Mouse (Mus musculus) A20 (cell line): ENCODE measurements around the gene Micall2.
"Not testable (repeated sequence)": the region's sequence is repeated elsewhere in the genome, so short reads cannot be mapped to it uniquely, and the experiment has no call there.

ENCODE experiments used
- DNase-seq: peaks from one replicate; pipeline ENCODE4 v3.0.0-alpha.2; 2011; ENCODE audit warnings: low read depth, low spot score

The Micall2 gene

DNA sequence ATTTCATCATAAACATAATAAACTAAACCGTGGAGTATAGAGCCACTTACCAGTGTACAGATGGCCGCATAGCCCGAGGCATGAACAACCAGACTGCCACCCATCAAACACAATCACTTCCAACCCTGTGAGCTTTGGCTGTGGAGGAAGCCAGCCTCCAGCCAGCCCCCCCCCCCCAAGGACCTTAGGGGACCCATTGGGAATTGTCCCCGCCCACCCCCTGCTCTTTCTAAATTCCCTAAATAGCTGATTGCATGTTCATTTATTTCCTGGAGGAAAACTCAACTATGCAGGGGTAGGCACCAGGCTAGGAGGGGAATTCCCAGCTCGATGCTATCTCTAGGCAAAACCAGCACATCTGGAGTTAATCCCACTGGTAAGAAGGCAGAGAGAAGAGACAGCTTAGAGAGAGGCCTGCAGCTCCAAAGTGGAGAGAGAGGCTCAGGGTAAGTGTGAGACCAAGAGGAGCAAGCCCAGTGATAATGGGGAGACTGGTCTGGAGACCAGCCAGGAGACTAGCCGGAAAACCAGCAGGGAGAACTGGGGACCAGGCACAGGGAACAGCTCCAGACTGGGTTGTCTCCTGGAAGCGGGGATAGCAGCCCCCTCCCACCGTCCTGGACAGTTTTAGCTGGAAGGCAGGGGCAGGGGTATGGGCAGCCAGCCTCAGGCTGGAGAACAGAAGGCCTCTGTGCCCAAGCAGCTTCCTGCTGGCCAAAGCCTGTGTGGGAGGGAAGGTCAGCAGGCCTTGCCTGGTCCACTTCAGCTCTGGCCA lies 5.2 kb downstream of the Micall2 start:
- no peak for DNase-seq

- DNase-seq: no peak
Observed at GRCm38 (mm10) chr5:139727261-139727660, 8.9 kb downstream of the Micall2 start.

- DNase-seq: no peak
Observed at GRCm38 (mm10) chr5:139726186-139726585, 9.9 kb downstream of the Micall2 start.

DNA sequence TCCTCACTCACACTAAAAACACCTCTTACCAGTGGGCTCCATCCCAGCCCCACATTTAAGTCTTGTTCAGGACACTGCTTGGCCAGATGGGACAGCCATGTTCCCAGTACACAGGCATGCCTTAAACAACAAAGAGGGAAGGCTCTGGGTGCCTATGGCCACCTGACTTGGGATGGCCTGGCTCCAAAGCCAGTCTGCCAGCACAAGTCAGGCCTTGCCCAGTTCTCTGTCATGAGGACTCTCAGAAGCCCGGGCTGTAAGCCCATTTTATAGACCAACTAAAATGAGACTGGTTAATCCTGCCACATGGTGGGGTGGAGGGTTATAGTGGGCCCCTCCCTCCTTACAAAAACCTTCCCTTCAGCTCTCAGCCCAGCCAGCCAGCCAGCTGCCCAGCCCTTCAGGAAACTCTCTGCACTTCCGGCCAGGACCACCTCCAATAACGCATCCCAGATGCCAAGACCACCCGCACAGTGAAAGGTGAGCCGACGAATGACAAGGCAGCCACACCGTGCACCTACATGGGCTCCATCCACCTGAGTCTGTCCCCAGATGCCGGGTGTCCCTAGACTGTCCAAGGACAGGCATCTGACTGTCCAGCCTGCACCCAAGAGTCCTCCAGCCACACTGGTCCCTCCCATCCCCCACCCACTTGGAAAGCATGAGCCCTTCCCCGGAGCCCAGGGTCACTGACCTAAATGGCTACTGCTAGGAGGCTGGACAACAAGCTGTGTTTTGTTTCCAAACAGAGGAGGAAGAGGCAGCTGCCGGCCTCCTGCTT lies 11.6 kb downstream of the Micall2 start:
- no peak for DNase-seq

DNA sequence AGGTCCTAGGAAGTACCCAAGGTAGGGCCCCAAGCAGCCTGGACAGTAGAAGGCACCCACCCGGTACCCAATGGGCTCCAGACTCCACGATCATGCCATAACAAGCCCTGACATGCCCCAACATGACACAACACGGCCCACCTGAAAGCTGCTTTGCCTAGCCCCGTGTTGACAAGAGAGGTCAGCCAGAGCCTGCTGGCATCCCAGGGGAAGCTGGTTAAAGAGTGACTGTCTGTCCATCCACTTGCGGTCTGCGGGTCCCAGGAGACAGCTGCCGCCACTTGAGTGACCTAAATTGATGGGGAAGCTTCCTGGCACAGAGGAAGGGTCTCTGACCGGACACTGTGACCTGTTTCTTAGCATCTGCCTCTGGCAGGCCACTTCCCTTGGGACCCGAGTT lies 13.0 kb downstream of the Micall2 start:
- no peak for DNase-seq

- DNase-seq: peak; percentile 31
Observed at GRCm38 (mm10) chr5:139722709-139723108, 13.4 kb downstream of the Micall2 start.

DNA sequence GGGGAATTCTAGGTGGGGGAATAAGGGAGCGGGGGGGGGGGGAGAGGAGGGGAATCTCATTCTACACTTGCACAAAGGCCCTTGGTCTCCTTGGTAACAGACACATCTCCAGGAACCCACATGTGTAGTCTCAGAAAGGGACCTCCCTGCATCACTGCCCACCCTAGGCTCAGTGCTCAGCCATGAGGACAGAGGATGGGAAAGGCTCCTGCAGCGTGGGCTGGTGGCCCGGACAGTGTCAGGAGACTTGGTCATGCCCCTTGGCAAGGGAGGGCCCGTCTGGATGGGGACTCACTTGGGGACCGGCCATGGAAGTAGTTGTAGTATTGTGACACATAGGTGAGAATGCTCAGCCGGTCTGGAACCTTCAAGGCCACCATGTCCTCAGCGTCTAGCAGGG lies 17.2 kb downstream of the Micall2 start:
- DNase-seq: no peak

DNA sequence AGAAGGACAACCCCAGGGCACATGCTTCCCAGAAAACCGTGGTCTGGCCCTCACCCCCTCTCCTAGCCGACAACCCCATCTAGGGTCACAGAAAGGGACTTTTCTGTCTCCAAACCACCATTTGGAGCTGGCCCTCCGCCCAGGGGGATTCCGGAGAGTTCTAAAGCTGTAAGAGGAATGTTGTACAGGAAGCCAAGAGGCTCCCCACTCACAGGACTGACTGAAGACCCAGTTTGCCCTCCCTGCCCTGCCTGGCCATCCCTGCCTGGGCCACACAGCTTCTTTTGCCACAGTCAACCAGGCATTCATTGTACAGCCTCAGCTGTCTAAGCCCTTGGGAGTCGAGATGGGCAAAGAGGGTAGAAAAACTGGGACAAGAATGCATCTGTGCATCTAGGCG lies 17.6 kb downstream of the Micall2 start:
- no peak for DNase-seq

DNA sequence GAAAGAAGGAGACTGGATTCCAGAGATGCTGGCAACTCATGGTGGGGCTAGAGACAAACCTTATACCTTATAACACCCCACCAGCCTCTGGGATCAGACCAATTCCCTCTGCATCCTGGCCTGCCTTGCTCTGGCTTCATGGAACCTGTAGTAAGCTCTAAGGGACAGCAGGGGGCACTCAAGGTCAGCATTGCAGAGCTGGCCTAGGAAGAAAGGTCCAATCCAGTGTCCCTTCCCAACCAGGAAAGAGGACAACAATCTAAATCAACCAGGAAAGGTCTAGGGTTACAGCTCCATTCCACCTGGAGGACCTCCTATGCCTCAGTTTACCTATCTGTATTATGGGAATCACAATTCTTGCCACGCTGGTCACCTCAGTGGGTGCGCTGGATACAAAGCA lies 18.4 kb downstream of the Micall2 start:
- DNase-seq: peak; percentile 26

DNA sequence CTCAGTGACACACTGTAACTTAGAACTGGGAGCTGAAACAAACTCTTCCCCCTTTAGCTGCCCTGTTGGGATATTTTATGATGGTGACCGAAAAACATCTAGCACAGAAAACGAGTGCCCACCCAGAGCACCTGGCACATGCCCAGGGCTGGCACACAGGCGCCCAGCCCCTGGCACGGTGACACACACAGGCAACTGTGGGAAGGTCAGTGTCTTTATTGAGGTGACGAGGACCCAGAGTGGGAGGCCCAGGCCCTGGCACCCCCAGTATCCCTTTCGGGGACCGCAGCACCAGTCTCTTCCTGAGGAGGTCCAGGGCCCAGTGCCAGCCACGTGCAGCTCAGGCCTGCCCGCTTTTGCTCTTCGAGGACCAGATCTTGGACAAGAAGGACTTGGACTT lies 29.6 kb downstream of the Micall2 start:
- DNase-seq: no peak

DNA sequence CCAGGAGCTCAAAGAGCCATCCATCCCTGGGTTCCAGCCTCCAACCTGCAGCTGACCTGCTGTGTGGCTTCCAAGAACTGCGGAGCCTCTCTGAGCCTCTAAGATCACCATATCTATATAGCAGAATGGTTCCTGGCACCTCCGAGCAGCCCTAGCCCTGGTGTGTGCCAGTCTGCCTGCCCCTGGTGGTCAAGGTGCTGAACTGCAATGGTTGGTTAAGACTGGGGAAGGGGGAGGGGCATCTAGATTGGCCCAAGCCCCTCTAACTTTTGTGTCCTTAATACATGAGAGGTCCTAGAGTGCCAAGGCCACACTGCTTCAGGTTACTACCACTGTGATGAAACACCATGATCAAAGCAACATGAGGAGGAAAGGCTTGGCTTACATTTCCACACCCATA lies 33.2 kb downstream of the Micall2 start:
- peak; percentile 60 for DNase-seq

DNA sequence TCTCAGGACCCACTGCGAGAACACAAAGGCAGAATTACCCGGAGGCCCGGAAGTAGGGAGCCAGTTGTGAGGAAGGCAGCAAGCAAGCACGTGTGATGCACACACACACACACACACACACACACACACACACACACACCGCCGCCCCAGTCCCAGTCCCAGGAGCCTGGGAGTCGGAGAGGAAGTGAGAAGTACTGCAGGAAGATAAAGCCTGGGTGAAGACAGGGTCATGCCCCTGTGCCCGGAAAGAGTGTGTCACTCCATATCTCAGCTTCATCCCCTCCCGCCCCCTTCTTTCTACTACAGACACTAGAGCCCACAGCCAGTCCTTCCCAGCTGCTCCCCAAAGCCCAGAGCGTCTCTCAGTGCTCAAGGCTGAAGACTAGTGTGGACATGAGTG lies 33.9 kb downstream of the Micall2 start:
- DNase-seq: no peak

- DNase-seq: no peak
Observed at GRCm38 (mm10) chr5:139696954-139697353, 39.2 kb downstream of the Micall2 start.

DNA sequence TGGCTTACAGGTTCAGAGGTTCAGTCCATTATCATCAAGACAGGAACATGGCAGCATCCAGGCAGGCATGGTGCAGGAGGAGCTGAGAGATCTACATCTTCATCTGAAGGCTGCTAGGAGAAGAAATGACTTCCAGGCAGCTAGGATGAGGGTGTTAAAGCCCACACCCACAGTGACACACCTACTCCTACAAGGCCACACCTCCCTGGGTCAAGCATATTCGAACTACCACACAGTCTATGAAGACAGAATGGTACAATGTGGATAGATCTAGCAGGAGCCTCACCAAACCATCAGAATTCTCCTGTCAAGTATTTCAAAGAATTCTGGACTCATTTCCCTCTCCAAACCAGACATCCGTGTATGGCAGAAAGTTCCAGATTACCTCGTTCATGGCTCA lies 40.3 kb downstream of the Micall2 start:
- DNase-seq: not testable (repeated sequence)

GRCm38 (mm10) chr5:139694989-139695571 lies 41.1 kb downstream of the Micall2 start:
- DNase-seq: no peak

DNA sequence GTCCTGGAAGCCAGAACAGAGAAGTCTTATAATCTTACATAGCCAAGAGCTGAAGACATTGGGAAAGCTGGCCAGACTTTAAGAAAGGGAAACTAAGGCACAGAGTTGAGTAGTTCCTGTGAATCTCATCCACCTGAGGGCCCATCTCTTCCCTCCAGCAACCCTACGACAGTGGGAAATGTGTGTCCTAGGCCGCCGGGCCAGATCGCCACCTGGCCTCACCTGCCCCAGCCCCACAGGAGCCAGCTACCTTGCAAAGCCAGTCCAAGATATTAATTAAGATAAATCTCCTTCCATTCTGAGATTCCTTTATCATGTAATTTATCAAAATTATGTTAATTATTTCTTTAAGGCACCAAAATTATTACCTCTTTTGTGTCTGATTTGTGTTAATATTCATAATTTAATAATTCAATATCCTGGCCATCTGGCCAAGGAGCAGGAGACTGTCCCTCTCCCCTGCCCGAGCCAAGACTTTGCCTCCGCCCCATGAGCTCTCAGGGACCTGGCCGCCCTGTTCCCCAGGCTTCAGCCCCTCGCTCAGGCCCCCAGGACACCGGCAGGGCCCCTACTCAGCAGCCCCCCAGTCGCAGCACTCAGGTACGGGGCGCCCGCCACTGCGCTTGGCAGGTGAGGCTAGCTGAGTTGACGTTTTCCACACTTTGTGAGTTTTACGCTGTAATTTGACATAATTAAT lies 41.7 kb downstream of the Micall2 start:
- DNase-seq: no peak

DNA sequence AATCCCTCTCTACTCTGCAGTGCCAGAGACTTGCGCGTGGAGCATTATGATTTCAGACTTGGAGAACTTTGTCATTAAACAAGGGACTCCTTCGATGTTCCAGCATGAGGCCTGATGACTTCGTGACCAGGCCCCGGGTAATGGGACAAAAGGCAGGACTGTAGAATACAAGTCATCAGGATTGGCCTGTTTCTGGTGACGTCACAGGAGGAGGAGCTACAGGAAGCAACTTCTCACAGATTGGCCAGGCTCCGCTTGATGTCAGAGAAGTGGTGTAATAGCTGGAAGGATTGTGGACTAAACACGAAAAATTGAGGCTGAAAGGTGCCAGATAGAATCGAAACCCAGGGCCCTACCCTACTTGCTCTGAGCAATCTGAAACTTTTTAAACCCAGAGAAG lies 45.3 kb downstream of the Micall2 start:
- DNase-seq: no peak

DNA sequence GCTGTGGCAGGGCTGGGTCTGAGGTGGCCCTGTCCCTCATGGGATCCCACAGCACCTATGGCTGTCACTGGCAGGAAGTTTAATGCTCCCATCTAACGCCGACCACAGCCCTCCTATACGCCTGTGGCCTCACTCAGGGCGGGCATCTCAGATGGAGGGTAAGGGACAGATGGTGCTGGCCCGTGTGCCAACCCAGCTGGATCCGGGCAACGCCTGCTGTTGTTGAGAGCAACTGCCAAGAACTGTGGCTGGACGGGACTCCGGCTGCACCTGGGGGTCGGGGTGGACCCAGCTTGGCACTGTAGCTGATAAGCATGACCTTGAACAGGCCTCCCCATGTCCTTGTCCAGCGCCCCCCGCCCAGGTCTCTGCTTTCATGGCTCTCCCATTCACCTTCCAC lies 47.8 kb downstream of the Micall2 start:
- DNase-seq: no peak

DNA sequence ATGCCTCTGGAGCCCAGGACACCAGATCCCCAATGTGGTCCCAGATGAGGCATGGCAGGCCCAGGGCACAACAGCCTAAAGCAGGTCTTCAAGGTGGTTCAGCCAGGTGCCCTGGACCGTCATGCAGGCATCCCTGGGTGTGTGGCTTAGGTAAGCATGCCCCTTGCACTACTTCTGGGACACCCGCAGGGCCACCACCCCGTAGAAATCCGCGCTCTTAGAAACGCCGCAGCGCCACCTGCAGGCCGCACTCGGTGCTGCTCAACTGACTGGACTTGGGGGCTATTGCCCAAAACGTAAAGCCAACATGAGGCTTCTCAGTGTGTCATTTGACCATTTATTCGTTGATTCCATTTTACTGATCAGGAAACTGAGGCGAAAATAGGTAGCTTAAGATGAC lies 48.5 kb downstream of the Micall2 start:
- peak; percentile 69 for DNase-seq

DNA sequence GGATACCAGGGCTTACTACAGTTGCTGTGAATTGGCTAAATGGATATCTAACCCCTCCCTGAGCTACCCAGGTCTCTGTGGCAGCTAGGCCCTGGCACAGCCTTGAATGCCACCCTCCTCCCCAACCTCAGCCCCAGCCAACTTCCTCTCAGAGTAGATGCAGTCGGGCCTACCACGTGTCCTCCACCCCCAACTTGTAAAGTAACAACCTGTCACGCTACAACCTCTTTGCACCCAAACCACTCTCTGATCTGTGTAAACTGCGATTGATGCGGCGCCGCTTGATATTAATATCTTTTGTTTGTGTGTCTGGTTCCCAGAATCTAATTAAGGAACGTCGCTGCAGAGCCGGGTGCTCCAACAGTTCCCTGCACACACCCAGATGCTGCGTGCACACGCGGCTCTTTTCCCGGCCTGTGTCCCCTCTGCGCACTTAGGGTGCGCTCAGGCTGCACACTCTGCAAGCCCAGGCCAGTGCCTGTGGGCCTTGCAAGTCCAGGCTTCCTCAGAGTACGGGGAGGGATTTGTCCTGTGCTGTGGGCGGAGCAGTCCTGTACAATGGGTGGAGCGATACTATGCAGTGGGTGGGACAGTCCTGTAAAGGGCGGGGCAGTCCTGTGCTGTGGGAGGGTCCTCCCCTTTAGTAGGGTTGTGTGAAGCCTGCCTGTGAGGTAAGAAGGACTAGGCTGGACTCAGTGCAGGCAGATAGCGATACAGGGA lies 49.4 kb downstream of the Micall2 start:
- no peak for DNase-seq

- no peak for DNase-seq
Observed at GRCm38 (mm10) chr5:139683228-139683627, 52.9 kb downstream of the Micall2 start.

DNA sequence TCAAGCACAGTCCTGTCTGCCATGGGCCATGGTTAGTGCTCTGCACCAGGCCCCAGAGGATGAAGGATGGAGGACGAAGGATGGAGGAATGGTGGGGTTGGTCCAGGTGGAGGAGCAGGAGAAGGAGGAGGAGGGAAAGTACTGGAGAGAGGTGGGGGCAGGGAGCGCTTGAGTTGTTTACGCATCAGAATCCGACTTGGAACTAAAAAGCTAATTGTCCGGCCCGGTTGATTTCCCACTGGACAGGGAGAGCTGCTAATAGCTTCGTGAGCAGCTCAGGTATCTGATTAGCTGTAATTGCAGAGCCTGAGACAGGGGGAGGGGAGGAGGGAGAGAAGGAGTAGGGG lies 53.5 kb downstream of the Micall2 start:
- DNase-seq: no peak
